Mouse (Mus musculus) adrenal gland, postnatal 4 days (tissue): ENCODE data around the gene Gm20741. TPM values are rescaled to one million over a fixed set of nuclear protein-coding genes. Genes with fewer than 3 reads are reported as not detected.

Source experiments
- DNase-seq, 2 experiments: peaks; one replicate each; pipeline ENCODE4 v3.0.0; 2021 to 2022; ENCODE audit warnings: low spot score in 2 of 2, mixed read lengths in 2 of 2
- long read RNA-seq, 2 experiments: library from polyadenylated mRNA; stranded (forward); transcript quantifications; one replicate each; pipeline ENCODE4 v2.0.0; 2021
- total RNA-seq, 2 experiments: library from RNA; stranded (reverse); gene quantifications; 2 replicates each; pipeline ENCODE4 v1.2.3; 2021

The Gm20741 gene
- not detected for total RNA-seq
- long read RNA-seq, experiment 1, result 0 reads
- long read RNA-seq, experiment 2, result 0 reads

- DNase-seq, result no peak
Observed at GRCm38 (mm10) chr16:88811827-88812226, at the start of gene Gm20741. Gene Gm20741 (minus strand): TSS chr16:88812220.

GRCm38 (mm10) chr16:88851450-88851849, 39.4 kb upstream of the Gm20741 start:
- no peak for DNase-seq

- no peak for DNase-seq
Observed at GRCm38 (mm10) chr16:88848558-88848957, 36.5 kb upstream of the Gm20741 start.

- no peak for DNase-seq
Observed at GRCm38 (mm10) chr16:88847363-88847762, 35.3 kb upstream of the Gm20741 start.

GRCm38 (mm10) chr16:88826978-88827377, 15.0 kb upstream of the Gm20741 start:
- DNase-seq, result no peak

GRCm38 (mm10) chr16:88826095-88826652, 14.2 kb upstream of the Gm20741 start, which contains the start of gene Krtap14:
Gene Krtap14 (minus strand): TSS chr16:88826145.
- DNase-seq, result no peak

- DNase-seq, result no peak
Observed at GRCm38 (mm10) chr16:88823736-88824135, 11.7 kb upstream of the Gm20741 start.

- no peak for DNase-seq
Observed at GRCm38 (mm10) chr16:88820066-88820465, 8.0 kb upstream of the Gm20741 start, which contains the start of gene Krtap15. Gene Krtap15 (plus strand): TSS chr16:88820215.

GRCm38 (mm10) chr16:88786786-88787185, 25.2 kb downstream of the Gm20741 start:
- no peak for DNase-seq

- DNase-seq, result no peak
Observed at GRCm38 (mm10) chr16:88777596-88777995, 34.4 kb downstream of the Gm20741 start, which contains the start of gene Gm5965. Gene Gm5965 (plus strand): TSS chr16:88777896.

- no peak for DNase-seq
Observed at GRCm38 (mm10) chr16:88774106-88774505, 37.9 kb downstream of the Gm20741 start, which contains the start of gene 2310057N15Rik. Gene 2310057N15Rik (minus strand): TSS chr16:88774206.

Other genes starting within 250 kb of the Gm20741 start
- 10 to 100 TPM in 1 of 2 experiments, under 1 TPM in 1; 0.25 to 12.7 TPM for gene Cldn8, start 249.0 kb downstream of the Gm20741 start, total RNA-seq
- not detected for gene Krtap24-1, start 199.9 kb downstream of the Gm20741 start, total RNA-seq
- not detected for gene 2310079G19Rik, start 184.6 kb downstream of the Gm20741 start, total RNA-seq
- not detected for gene Krtap26-1, start 164.4 kb downstream of the Gm20741 start, total RNA-seq
- not detected for gene Krtap27-1, start 140.5 kb downstream of the Gm20741 start, total RNA-seq
- gene 2310061N02Rik, start 104.3 kb downstream of the Gm20741 start, total RNA-seq, result not detected
- not detected for gene Krtap13-1, start 83.4 kb downstream of the Gm20741 start, total RNA-seq
- not detected for gene Krtap13, start 60.6 kb downstream of the Gm20741 start, total RNA-seq
- not detected for gene 2310034C09Rik, start 53.4 kb downstream of the Gm20741 start, total RNA-seq
- not detected for gene 2310057N15Rik, start 38.0 kb downstream of the Gm20741 start, total RNA-seq
- not detected for gene Gm5965, start 34.3 kb downstream of the Gm20741 start, total RNA-seq
- gene Krtap15, start 8.0 kb upstream of the Gm20741 start, total RNA-seq, result not detected
- not detected for gene Krtap14, start 13.9 kb upstream of the Gm20741 start, total RNA-seq
- gene Krtap19-1, start 57.2 kb upstream of the Gm20741 start, total RNA-seq, result not detected
- not detected for gene Krtap19-2, start 62.0 kb upstream of the Gm20741 start, total RNA-seq
- not detected for gene Krtap19-3, start 65.8 kb upstream of the Gm20741 start, total RNA-seq
- not detected for gene Krtap19-4, start 72.9 kb upstream of the Gm20741 start, total RNA-seq
- not detected for gene Krtap19-5, start 84.2 kb upstream of the Gm20741 start, total RNA-seq
- not detected for gene Krtap19-9b, start 120.0 kb upstream of the Gm20741 start, total RNA-seq
- gene Krtap16-3, start 150.7 kb upstream of the Gm20741 start, total RNA-seq, result not detected
- gene Krtap22-2, start 198.5 kb upstream of the Gm20741 start, total RNA-seq, result not detected
- not detected for gene Gm10229, start 203.1 kb upstream of the Gm20741 start, total RNA-seq
- not detected for gene Krtap6-1, start 219.5 kb upstream of the Gm20741 start, total RNA-seq
- not detected for gene Gm10228, start 229.3 kb upstream of the Gm20741 start, total RNA-seq
- gene Krtap6-5, start 235.7 kb upstream of the Gm20741 start, total RNA-seq, result not detected